In the genomic region with DNA sequence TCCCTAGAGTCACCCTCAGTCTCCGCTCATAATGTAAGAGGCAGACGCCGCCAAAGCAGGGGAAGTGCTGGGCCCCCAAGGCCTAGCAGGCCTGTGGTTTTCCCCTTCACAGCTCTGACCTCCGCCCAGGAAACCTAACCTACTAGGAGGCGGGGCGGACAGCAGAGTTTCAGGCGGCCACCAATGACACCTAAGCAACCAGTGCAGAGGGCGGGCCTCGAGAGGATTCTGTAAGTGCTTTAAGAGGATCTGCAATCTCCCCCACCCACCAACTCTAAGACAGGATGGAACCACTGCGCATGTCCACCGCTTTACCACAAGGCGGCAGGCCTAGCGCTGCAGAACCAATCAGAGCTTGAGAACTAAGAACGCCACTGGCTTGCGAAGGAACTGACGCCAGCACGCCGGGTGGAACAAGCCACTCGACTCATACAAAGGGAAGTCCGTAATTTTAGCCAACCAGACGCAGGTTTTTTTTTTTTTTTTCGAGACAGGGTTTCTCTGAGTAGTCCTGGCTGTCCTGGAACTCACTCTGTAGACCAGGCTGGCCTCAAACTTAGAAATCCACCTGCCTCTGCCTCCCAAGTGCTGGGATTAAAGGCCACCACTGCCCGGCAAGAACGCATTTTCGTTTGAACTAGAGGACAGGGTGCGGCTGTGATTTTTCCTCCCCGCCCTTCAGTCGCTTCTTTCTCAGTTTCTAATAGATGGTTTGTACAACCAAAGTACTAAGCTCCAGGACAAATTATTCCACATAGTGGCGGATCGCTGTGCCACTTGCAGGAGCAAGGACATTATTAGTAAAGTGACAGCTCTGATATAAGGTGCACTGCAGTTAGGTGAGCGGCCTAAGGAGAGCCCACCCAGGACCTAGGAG, we compare ENCODE assay signal across 7 mouse cellular contexts. TPM values are rescaled to one million over a fixed set of nuclear protein-coding genes. Genes with fewer than 3 reads are reported as not detected.
DNase-seq lines count a peak whose midpoint lies in the region; ATAC-seq lines count a peak whose summit lies in the region.

No protein-coding gene starts in this region.

- H3K9ac ChIP-seq in intestine, embryonic 16.5 days (ENCODE audit: low read depth, low read length) = 0 out of 2 replicates have a peak overlapping the region, but pooled peaks have one; percentile 29
- H3K9ac ChIP-seq in midbrain, embryonic 11.5 days (ENCODE audit: low read length) = no peak overlapping the region; the same call in 1 of the 2 replicates

- H3K9me3 ChIP-seq in intestine, embryonic 16.5 days (ENCODE audit: control insufficient read depth, low read length) = no peaks in the 10 kb centered on the region
- H3K9me3 ChIP-seq in midbrain, embryonic 11.5 days (ENCODE audit: control insufficient read depth, low read length) = no peaks in the 10 kb centered on the region

- ATAC-seq in intestine, embryonic 16.5 days = peak; percentile 98
- peak; percentile 97 for ATAC-seq in midbrain, embryonic 11.5 days (ENCODE audit: low FRiP score)

- no peaks in the 10 kb centered on the region for H3K36me3 ChIP-seq in intestine, embryonic 16.5 days (ENCODE audit: control insufficient read depth, insufficient read depth, low read length)
- no peaks in the 10 kb centered on the region; the same call in none of the 2 replicates for H3K36me3 ChIP-seq in midbrain, embryonic 11.5 days (ENCODE audit: control insufficient read depth, insufficient read depth, low read length)

- H3K27ac ChIP-seq in intestine, embryonic 16.5 days (ENCODE audit: low read length) = peak overlapping the region; percentile 80
- peak overlapping the region; percentile 48 for H3K27ac ChIP-seq in midbrain, embryonic 11.5 days (ENCODE audit: low read depth, low read length)

- peak overlapping the region; percentile 18; the same call in 1 of the 2 replicates for H3K4me3 ChIP-seq in intestine, embryonic 16.5 days (ENCODE audit: low read length)
- peak overlapping the region; percentile 1; the same call in 1 of the 2 replicates for H3K4me3 ChIP-seq in midbrain, embryonic 11.5 days (ENCODE audit: low read depth, low read length)

- no peaks in the 10 kb centered on the region for H3K27me3 ChIP-seq in intestine, embryonic 16.5 days (replicated peaks; ENCODE audit: control insufficient read depth, insufficient read depth, low read length)
- H3K27me3 ChIP-seq in midbrain, embryonic 11.5 days (ENCODE audit: control insufficient read depth, insufficient read depth, low read length) = no peaks in the 10 kb centered on the region

- WGBS in intestine, embryonic 16.5 days = 25% methylated on average over 31 of the region's 31 CpGs
- WGBS in midbrain, embryonic 11.5 days = 25% methylated on average over 31 of the region's 31 CpGs

- DNase-seq in adrenal gland, postnatal 10 days = peak; percentile 89
- DNase-seq in embryo, embryonic 9.5 days (ENCODE audit: extremely low spot score) = peak; percentile 82
- peak; percentile 57 to 83 for DNase-seq in gastrocnemius, postnatal 4 days (ENCODE audit: low spot score in 2 of 2)
- peak; percentile 84 to 87 for DNase-seq in left cerebral cortex, postnatal 36 days (ENCODE audit: low spot score in 2 of 2)
- peak; percentile 92 for DNase-seq in midbrain, embryonic 11.5 days (ENCODE audit: low spot score, missing footprints)
- peak; percentile 77 for DNase-seq in spleen, adult 12 weeks (ENCODE audit: low spot score)

- peak overlapping the region; percentile 37 for H3K4me2 ChIP-seq in intestine, embryonic 16.5 days (ENCODE audit: low read depth, low read length)
- peak overlapping the region; percentile 27 for H3K4me2 ChIP-seq in midbrain, embryonic 11.5 days

- intact Hi-C loops in left cerebral cortex, postnatal 36 days (cut with DNase I) = no loop called here

- H3K4me1 ChIP-seq in intestine, embryonic 16.5 days (ENCODE audit: control insufficient read depth, insufficient read depth, low read length) = no peaks in the 10 kb centered on the region
- H3K4me1 ChIP-seq in midbrain, embryonic 11.5 days (ENCODE audit: control insufficient read depth, insufficient read depth, low read length) = no peaks in the 10 kb centered on the region

RNA-seq across cellular contexts. Expression of a gene that starts 6.6 kb away (rescaled TPM):
- total RNA-seq in adrenal gland, postnatal 10 days (2021) = 1 to 10 TPM; 7.9 to 9.2 TPM
- total RNA-seq in gastrocnemius, postnatal 4 days (2021) = 1 to 10 TPM; 2.4 to 2.8 TPM
- polyA plus RNA-seq in intestine, embryonic 16.5 days (2015; fragmentation: Nextera tagmentation; extraction: Ambion mirVana) = 5.7 and 6.8 TPM in 2 replicates
- 1 to 10 TPM; 3.0 to 6.6 TPM for total RNA-seq in left cerebral cortex, postnatal 36 days (2021)
- polyA plus RNA-seq in midbrain, embryonic 11.5 days (2014; fragmentation: Nextera tagmentation; extraction: Ambion mirVana) = 1.7 and 2.1 TPM in 2 replicates

RNA-seq across cellular contexts. Expression of a gene that starts 6.7 kb away (rescaled TPM):
- total RNA-seq in adrenal gland, postnatal 10 days (2021) = 10 to 100 TPM; 86.5 to 99.0 TPM
- total RNA-seq in gastrocnemius, postnatal 4 days (2021) = 10 to 100 TPM; 71.4 to 75.8 TPM
- 170 and 184 TPM in 2 replicates for polyA plus RNA-seq in intestine, embryonic 16.5 days (2015; fragmentation: Nextera tagmentation; extraction: Ambion mirVana)
- 10 to 100 TPM; 52.5 to 54.7 TPM for total RNA-seq in left cerebral cortex, postnatal 36 days (2021)
- 117 and 121 TPM in 2 replicates for polyA plus RNA-seq in midbrain, embryonic 11.5 days (2014; fragmentation: Nextera tagmentation; extraction: Ambion mirVana)

RNA-seq across cellular contexts. Expression of a gene that starts 15.6 kb away (rescaled TPM):
- total RNA-seq in adrenal gland, postnatal 10 days (2021) = 10 to 100 TPM; 17.4 to 19.2 TPM
- 1 to 10 TPM; 7.9 to 9.6 TPM for total RNA-seq in gastrocnemius, postnatal 4 days (2021)
- polyA plus RNA-seq in intestine, embryonic 16.5 days (2015; fragmentation: Nextera tagmentation; extraction: Ambion mirVana) = 351 and 523 TPM in 2 replicates
- total RNA-seq in left cerebral cortex, postnatal 36 days (2021) = 1 to 10 TPM; 5.5 to 7.3 TPM
- 14.4 and 17.6 TPM in 2 replicates for polyA plus RNA-seq in midbrain, embryonic 11.5 days (2014; fragmentation: Nextera tagmentation; extraction: Ambion mirVana)

RNA-seq across cellular contexts. Expression of a gene that starts 19.2 kb away (rescaled TPM):
- total RNA-seq in adrenal gland, postnatal 10 days (2021) = 10 to 100 TPM in 1 of 2 experiments, 1 to 10 TPM in 1; 9.9 to 24.7 TPM
- 1 to 10 TPM; 4.2 to 4.3 TPM for total RNA-seq in gastrocnemius, postnatal 4 days (2021)
- 6.9 and 8.8 TPM in 2 replicates for polyA plus RNA-seq in intestine, embryonic 16.5 days (2015; fragmentation: Nextera tagmentation; extraction: Ambion mirVana)
- total RNA-seq in left cerebral cortex, postnatal 36 days (2021) = 100 to 1,000 TPM; 131 to 179 TPM
- 18.3 and 21.3 TPM in 2 replicates for polyA plus RNA-seq in midbrain, embryonic 11.5 days (2014; fragmentation: Nextera tagmentation; extraction: Ambion mirVana)

RNA-seq across cellular contexts. Expression of a gene that starts 23.2 kb away (rescaled TPM):
- not detected for total RNA-seq in adrenal gland, postnatal 10 days (2021)
- total RNA-seq in gastrocnemius, postnatal 4 days (2021) = not detected
- polyA plus RNA-seq in intestine, embryonic 16.5 days (2015; fragmentation: Nextera tagmentation; extraction: Ambion mirVana) = 0.06 and 0.17 TPM in 2 replicates
- total RNA-seq in left cerebral cortex, postnatal 36 days (2021) = not detected
- not detected in 2 replicates for polyA plus RNA-seq in midbrain, embryonic 11.5 days (2014; fragmentation: Nextera tagmentation; extraction: Ambion mirVana)

Comparison
In these comparisons a context has a peak if more than half of its experiments do, and no peak if none do; other contexts are left out.
1. Peak in every context shown above with its lines: DNase-seq, ATAC-seq, H3K4me3 ChIP-seq and H3K27ac ChIP-seq.